Mouse (Mus musculus) ZHBTc4 (cell line): ENCODE data around the gene Gm26992.

Source experiments
- DNase-seq: peaks from one replicate; pipeline ENCODE4 v3.0.0-alpha.2; 2011; ENCODE audit warnings: low read depth, low spot score

The Gm26992 gene

GRCm38 (mm10) chrX:103421710-103422109 is at the start of gene Gm26992:
TSS of gene Gm26992 (plus strand) at chrX:103422010.
- no peak for DNase-seq

GRCm38 (mm10) chrX:103374250-103374649 is 47.6 kb upstream of the Gm26992 start:
- peak; percentile 63 for DNase-seq

- no peak for DNase-seq
Measured at GRCm38 (mm10) chrX:103384528-103384927, 37.3 kb upstream of the Gm26992 start.

GRCm38 (mm10) chrX:103388131-103388530 is 33.7 kb upstream of the Gm26992 start:
- no peak for DNase-seq

- no peak for DNase-seq
Measured at GRCm38 (mm10) chrX:103393841-103394240, 28.0 kb upstream of the Gm26992 start.

- DNase-seq = peak; percentile 96
Measured at GRCm38 (mm10) chrX:103405021-103405420, 16.8 kb upstream of the Gm26992 start.

- DNase-seq = no peak
Measured at GRCm38 (mm10) chrX:103414167-103414566, 7.6 kb upstream of the Gm26992 start, which contains the start of gene Tsx. TSS of gene Tsx (plus strand) at chrX:103414467.

GRCm38 (mm10) chrX:103427677-103428076 is 5.9 kb downstream of the Gm26992 start:
- peak; percentile 27 for DNase-seq

- peak; percentile 73 for DNase-seq
Measured at GRCm38 (mm10) chrX:103432293-103432692, 10.5 kb downstream of the Gm26992 start.

- peak; percentile 70 for DNase-seq
Measured at GRCm38 (mm10) chrX:103438023-103438422, 16.2 kb downstream of the Gm26992 start.

- peak; percentile 75 for DNase-seq
Measured at GRCm38 (mm10) chrX:103440803-103441202, 19.0 kb downstream of the Gm26992 start.

- peak; percentile 78 for DNase-seq
Measured at GRCm38 (mm10) chrX:103443755-103444154, 21.9 kb downstream of the Gm26992 start.

GRCm38 (mm10) chrX:103447539-103448169 is 25.8 kb downstream of the Gm26992 start:
- DNase-seq = peak; percentile 91

- peak; percentile 62 for DNase-seq
Measured at GRCm38 (mm10) chrX:103448429-103448828, 26.6 kb downstream of the Gm26992 start.

- peak; percentile 83 for DNase-seq
Measured at GRCm38 (mm10) chrX:103448943-103449722, 27.3 kb downstream of the Gm26992 start.

- DNase-seq = peak; percentile 59
Measured at GRCm38 (mm10) chrX:103452815-103453214, 31.0 kb downstream of the Gm26992 start.

GRCm38 (mm10) chrX:103460056-103460455 is 38.2 kb downstream of the Gm26992 start:
- DNase-seq = peak; percentile 73

- no peak for DNase-seq
Measured at GRCm38 (mm10) chrX:103468998-103469397, 47.2 kb downstream of the Gm26992 start.

GRCm38 (mm10) chrX:103472346-103472745 is 50.5 kb downstream of the Gm26992 start:
- DNase-seq = peak; percentile 91

GRCm38 (mm10) chrX:103477507-103477906 is 55.7 kb downstream of the Gm26992 start:
- DNase-seq = peak; percentile 80

- peak; percentile 79 for DNase-seq
Measured at GRCm38 (mm10) chrX:103481243-103482096, 59.7 kb downstream of the Gm26992 start.

- no peak for DNase-seq
Measured at GRCm38 (mm10) chrX:103482097-103482451, 60.3 kb downstream of the Gm26992 start.
